Mouse (Mus musculus) limb, embryonic 12.5 days (tissue): Measurements from ENCODE around the gene Map4k3. TPM values are rescaled to one million over a fixed set of nuclear protein-coding genes. Genes with fewer than 3 reads are reported as not detected.

Experiments used
- ATAC-seq: fragments of 200-750 bp; cut with Nextera tagmentation; 2 replicates; pipeline ENCODE4 v1.8.0; 2017; ENCODE audit warnings: low read depth, moderate TSS enrichment; ENCODE audit not compliant: insufficient number of reproducible peaks, insufficient read depth, low FRiP score, low TSS enrichment
- H3K27ac ChIP-seq: fragments of 300-500 bp; sonication (generic); 2 replicates; pipeline ENCODE4 v1.5.1; 2016; ENCODE audit warnings: mild to moderate bottlenecking, moderate library complexity
- H3K27me3 ChIP-seq: fragments of 300-500 bp; sonication (generic); 2 replicates; pipeline ENCODE4 v1.6.1; 2016; ENCODE audit warnings: mild to moderate bottlenecking, moderate library complexity
- H3K36me3 ChIP-seq: fragments of 300-500 bp; sonication (generic); 2 replicates; pipeline ENCODE4 v1.6.1; 2016; ENCODE audit warnings: mild to moderate bottlenecking, moderate library complexity
- H3K4me1 ChIP-seq: fragments of 300-500 bp; sonication (generic); replicated peaks from 2 replicates; pipeline ENCODE4 v1.6.1; 2016
- H3K4me2 ChIP-seq: fragments of 300-500 bp; sonication (generic); 2 replicates; pipeline ENCODE4 v1.6.1; 2016; ENCODE audit warnings: mild to moderate bottlenecking, moderate library complexity
- H3K4me3 ChIP-seq: fragments of 300-500 bp; sonication (generic); replicated peaks from 2 replicates; pipeline ENCODE4 v1.5.1; 2016; ENCODE audit warnings: mild to moderate bottlenecking
- H3K9ac ChIP-seq: fragments of 300-500 bp; sonication (generic); replicated peaks from 2 replicates; pipeline ENCODE4 v1.6.1; 2016; ENCODE audit warnings: mild to moderate bottlenecking, moderate library complexity
- H3K9me3 ChIP-seq: fragments of 300-500 bp; sonication (generic); 2 replicates; pipeline ENCODE4 v1.6.1; 2016; ENCODE audit warnings: mild to moderate bottlenecking, moderate library complexity
- whole genome bisulfite sequencing: fragments of 180-500 bp; shearing (Covaris S2); methylation state at CpG from one replicate; pipeline ENCODE4 v1.1.7; 2016; 5-methylcytosine and 5-hydroxymethylcytosine counted together
- polyA plus RNA-seq: library from polyadenylated mRNA; unstranded; fragments of >200 nt; fragmentation: Nextera tagmentation; extraction: Ambion mirVana; gene quantifications from 2 replicates; pipeline ENCODE4 v1.2.1, GENCODE M21; 2016

Gene Map4k3
- polyA plus RNA-seq, 1 experiment from 2014 or later, result 35.8 TPM

DNA sequence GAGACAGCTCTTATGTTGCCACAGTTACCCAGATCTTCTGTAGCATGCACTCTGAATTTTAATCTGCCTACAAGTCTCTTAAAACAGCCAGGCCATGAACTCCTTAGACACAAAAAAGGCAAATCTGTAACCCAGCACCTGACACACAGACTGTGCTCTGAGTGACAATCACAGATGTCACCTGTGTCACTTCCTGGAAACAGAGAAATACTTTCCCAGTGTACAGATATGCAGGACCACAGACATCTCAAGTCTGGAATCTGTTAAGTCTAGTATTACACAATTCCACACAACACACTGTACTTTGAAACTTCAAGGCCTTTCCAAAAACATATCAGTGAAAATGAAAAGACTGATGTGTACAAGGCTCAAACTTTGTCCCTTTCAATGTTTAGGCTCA lies 103.3 kb downstream of the Map4k3 start:
- Histone ChIP-seq H3K27me3 (no peaks in the 10 kb centered on the region), H3K9me3 (no peaks in the 10 kb centered on the region), H3K27ac (no peak overlapping the region), H3K4me1 (no peaks in the 10 kb centered on the region), H3K4me3 (no peak overlapping the region), H3K36me3 (peaks cover 23% of the 10 kb centered on the region; the same call in 1 of the 2 replicates), H3K9ac (no peak overlapping the region), H3K4me2 (no peak overlapping the region)
- no peak for ATAC-seq

DNA sequence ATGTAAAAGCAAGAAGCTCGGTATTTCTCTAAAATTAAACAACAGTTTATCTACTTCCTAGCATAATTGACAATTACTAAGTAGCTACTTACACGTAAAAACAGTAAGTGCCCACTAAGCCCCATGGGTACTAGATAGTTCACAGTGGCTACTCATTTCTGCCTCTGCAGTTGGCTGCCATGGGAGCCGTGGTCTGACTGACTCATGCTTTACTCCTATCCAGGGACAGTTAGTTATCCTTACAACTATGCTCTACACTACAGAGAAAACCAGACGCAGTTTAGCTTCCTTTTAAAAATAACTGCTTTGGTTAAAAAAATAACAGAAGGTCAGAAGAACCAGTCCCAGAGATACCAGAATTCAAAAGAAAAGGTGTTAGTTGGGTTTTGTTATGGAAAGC lies 106.6 kb downstream of the Map4k3 start:
- Histone ChIP-seq H3K4me1 (no peaks in the 10 kb centered on the region), H3K36me3 (peaks cover 29% of the 10 kb centered on the region), H3K4me3 (no peak overlapping the region), H3K27me3 (no peaks in the 10 kb centered on the region), H3K4me2 (no peak overlapping the region), H3K27ac (no peak overlapping the region), H3K9me3 (no peaks in the 10 kb centered on the region), H3K9ac (no peak overlapping the region)
- no peak for ATAC-seq
- WGBS, result 89% methylated on average over 4 of the region's 4 CpGs

DNA sequence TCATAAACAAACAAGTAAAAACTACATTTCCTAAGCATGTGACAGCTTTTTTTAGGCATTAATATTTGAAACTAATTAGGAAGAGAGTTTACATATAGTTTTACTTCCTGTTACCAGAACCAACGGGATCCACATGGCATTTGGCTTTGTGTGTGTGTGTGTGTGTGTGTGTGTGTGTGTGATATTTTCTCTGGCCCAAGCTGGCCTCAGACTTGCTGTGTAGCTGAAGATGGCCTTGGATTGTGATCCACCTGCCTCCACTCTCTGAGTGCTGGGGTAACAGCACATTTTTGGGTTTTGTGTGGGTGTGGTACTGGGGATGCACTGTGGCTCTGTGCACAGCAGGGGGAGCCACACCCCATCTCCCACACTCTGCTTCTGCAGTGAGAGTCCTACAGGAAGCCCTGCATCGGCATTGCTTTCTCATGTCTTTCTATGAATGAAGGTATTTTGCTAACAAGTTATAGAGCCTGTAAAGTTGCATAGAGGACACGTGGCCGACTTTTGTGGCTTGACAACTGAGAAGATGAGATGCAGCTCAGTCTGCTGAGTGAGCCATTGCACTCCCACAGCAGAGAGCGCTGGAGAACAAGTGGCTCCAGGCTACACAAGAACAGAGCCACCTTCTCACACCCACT lies 107.4 kb downstream of the Map4k3 start:
- WGBS, result 63% methylated on average over 5 of the region's 5 CpGs
- H3K4me2 ChIP-seq, result no peak overlapping the region
- H3K27me3 ChIP-seq, result no peaks in the 10 kb centered on the region
- no peak for ATAC-seq
- no peaks in the 10 kb centered on the region for H3K9me3 ChIP-seq
- H3K27ac ChIP-seq, result no peak overlapping the region
- H3K4me1 ChIP-seq, result no peaks in the 10 kb centered on the region
- no peak overlapping the region for H3K9ac ChIP-seq
- H3K36me3 ChIP-seq, result peaks cover 23% of the 10 kb centered on the region
- H3K4me3 ChIP-seq, result no peak overlapping the region

DNA sequence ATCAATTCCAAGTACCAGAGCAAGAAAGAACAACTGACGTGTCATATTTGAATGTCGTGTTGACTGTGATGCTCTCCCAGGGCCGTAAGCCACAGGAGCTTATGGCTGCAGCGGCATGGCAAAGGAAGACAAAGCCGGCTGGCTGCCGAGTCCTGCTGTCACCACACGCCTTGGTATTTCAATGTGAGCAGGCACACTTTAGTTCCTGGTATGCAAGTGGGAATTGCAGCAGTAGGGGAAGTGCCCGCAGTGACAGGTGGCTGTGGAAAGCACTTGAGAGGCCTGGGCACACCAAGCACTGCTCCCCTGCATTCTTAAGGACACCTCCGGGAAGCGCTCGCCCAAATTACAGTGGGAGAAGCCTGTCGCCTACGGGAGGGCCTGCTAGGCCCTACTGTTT lies 108.7 kb downstream of the Map4k3 start:
- Histone ChIP-seq H3K9me3 (no peaks in the 10 kb centered on the region), H3K4me2 (no peak overlapping the region), H3K27ac (no peak overlapping the region), H3K4me3 (no peak overlapping the region), H3K4me1 (no peaks in the 10 kb centered on the region), H3K27me3 (no peaks in the 10 kb centered on the region), H3K36me3 (peaks cover 36% of the 10 kb centered on the region), H3K9ac (no peak overlapping the region)
- no peak for ATAC-seq
- WGBS, result 90% methylated on average over 13 of the region's 13 CpGs

DNA sequence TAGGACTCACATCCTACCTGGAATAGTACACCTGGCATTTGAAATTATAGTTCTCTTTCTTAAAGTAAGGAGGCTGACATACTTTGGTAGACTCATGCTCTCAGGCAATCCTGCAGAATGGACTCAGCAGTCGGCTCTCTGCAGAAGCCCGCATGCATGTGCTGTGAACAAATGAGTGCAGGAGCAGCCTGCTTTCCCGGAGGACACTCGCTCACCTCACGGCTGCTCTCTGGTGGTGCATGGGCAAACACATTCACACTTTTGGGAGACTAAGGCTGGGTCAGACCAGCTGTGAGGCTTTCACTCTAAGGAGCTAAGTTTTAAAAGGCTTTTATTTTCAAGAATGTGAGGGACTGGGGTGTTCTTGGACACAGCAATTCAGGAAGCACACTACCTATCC lies 109.4 kb downstream of the Map4k3 start:
- Histone ChIP-seq H3K27me3 (no peaks in the 10 kb centered on the region), H3K36me3 (peaks cover 40% of the 10 kb centered on the region), H3K9ac (no peak overlapping the region), H3K4me1 (no peaks in the 10 kb centered on the region), H3K27ac (no peak overlapping the region), H3K4me2 (no peak overlapping the region), H3K9me3 (no peaks in the 10 kb centered on the region), H3K4me3 (no peak overlapping the region)
- 79% methylated on average over 5 of the region's 5 CpGs for WGBS
- ATAC-seq, result no peak

DNA sequence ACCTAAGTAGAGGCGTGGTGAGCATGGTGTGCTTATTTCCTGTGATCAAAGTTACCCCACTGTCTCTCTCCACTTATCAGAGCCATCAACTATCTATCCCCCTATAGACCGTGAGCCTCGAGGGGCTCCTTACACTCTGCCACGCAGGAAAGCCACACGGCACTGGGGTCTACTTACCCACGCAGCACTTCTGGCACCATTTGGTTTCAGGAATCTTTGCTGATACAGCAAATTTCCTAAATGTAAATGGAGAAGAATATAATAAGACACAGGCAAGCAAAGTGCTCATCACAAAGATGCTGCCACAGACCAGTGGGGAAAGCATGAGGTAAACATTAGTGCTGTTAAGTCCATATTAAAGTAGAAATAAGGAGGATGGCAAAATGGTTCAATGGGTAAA lies 124.5 kb downstream of the Map4k3 start:
- Histone ChIP-seq H3K4me2 (no peak overlapping the region), H3K4me3 (no peak overlapping the region), H3K36me3 (peaks cover 91% of the 10 kb centered on the region), H3K27me3 (no peaks in the 10 kb centered on the region), H3K4me1 (no peaks in the 10 kb centered on the region), H3K9ac (no peak overlapping the region), H3K27ac (no peak overlapping the region), H3K9me3 (peaks cover 5% of the 10 kb centered on the region; the same call in 1 of the 2 replicates)
- ATAC-seq, result no peak
- 93% methylated on average over 6 of the region's 6 CpGs for WGBS

DNA sequence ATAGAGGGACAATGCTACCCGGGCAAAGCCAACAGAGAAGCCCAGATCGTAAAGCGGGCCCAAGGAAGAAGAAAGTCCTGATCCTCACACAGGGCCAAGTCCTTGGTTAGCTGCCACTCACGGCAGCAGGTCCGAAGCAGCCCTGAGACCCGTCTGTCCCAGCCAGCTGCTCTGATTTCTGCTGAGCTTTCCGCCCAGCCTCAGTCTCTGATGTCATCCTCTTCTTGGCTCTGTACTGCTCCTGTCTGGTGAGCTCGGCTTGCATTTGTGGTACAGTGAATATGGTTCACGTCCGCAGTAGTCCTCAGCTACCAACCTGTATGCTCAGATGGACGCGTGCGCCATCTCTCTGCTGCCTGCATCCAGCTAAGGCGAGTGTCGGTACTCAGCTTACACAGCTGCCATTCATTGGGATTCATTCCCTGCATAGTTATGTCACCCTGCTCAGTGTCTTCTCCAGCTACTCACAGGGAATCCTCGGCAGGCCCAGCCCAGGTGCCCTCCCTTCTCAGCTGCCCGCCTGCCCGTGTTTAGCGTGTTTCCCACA lies 125.1 kb downstream of the Map4k3 start:
- WGBS, result 93% methylated on average over 19 of the region's 19 CpGs
- H3K4me3 ChIP-seq, result no peak overlapping the region
- no peaks in the 10 kb centered on the region for H3K4me1 ChIP-seq
- no peak for ATAC-seq
- no peak overlapping the region for H3K4me2 ChIP-seq
- peaks cover 84% of the 10 kb centered on the region for H3K36me3 ChIP-seq
- H3K27me3 ChIP-seq, result no peaks in the 10 kb centered on the region
- H3K9me3 ChIP-seq, result peaks cover 5% of the 10 kb centered on the region; the same call in 1 of the 2 replicates
- no peak overlapping the region for H3K27ac ChIP-seq
- no peak overlapping the region for H3K9ac ChIP-seq

DNA sequence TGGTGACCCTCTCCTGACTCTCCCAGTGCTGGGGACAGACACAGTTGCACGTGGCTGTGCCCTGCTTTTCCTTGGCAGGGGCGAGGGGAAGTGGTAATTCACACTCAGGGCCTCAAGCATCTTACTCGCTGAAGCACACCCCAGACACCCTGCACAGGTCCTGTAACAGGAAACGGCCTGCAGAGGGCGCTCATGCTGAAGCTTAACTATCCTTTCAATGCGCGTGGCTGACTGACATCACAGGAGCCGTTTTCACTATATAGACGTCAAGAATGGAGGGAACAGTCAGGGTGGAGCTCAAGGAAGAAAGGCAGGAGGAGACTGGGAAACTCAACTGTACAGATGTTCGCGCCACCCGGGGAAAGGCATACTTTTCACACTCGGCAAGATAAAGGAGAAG lies 126.9 kb downstream of the Map4k3 start:
- Histone ChIP-seq H3K36me3 (peaks cover 85% of the 10 kb centered on the region), H3K27ac (no peak overlapping the region), H3K9ac (no peak overlapping the region), H3K9me3 (peaks cover 5% of the 10 kb centered on the region; the same call in 1 of the 2 replicates), H3K4me3 (no peak overlapping the region), H3K4me2 (no peak overlapping the region), H3K4me1 (no peaks in the 10 kb centered on the region), H3K27me3 (no peaks in the 10 kb centered on the region)
- no peak for ATAC-seq
- 62% methylated on average over 13 of the region's 13 CpGs for WGBS

DNA sequence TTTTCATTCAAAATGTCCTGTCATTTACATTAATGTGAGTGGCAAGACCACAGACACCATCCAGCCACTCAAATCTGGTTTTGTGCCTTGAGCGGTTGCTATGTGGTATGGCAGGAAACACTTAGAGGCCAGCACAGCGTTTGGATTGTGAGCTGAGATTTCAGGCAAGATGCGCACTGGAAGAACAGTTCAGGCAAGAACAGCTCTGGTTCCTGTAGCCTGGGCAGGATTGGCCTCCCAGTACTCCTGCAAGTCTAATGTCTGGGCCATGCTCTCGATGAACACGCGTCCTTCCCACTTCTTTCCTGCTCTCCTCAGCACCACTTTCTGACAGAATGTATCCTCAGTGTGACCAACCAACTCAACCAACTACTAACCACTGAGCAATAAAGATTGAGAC lies 145.2 kb downstream of the Map4k3 start:
- Histone ChIP-seq H3K4me2 (no peak overlapping the region), H3K36me3 (peaks cover 70% of the 10 kb centered on the region), H3K4me1 (no peaks in the 10 kb centered on the region), H3K9me3 (no peaks in the 10 kb centered on the region), H3K4me3 (no peak overlapping the region), H3K27me3 (no peaks in the 10 kb centered on the region), H3K9ac (no peak overlapping the region), H3K27ac (no peak overlapping the region)
- ATAC-seq, result no peak
- WGBS, result 91% methylated on average over 6 of the region's 6 CpGs

DNA sequence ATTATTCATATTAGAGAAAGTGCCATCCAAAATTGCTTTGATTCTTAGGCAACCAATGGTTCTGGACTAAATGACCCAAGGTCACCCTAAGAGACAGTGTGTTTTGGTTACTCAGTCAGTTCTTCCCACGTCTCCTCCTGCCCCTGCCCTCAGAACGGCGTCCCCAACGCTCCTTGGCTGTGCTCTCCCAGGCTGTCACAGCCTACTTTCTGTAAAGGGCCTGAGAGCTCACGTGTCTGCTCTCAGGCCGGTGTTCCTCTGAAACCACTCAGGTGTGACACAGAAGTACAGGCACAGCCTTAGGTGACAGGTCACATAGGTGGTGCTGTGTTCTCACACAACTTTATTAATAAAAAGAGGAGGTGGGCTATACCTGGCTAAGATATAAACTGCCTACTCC lies 148.4 kb downstream of the Map4k3 start:
- H3K27me3 ChIP-seq, result no peaks in the 10 kb centered on the region
- WGBS, result 83% methylated on average over 6 of the region's 6 CpGs
- H3K9ac ChIP-seq, result no peak overlapping the region
- H3K4me1 ChIP-seq, result peaks cover 13% of the 10 kb centered on the region
- H3K27ac ChIP-seq, result no peak overlapping the region
- H3K4me2 ChIP-seq, result no peak overlapping the region
- no peak for ATAC-seq
- H3K4me3 ChIP-seq, result no peak overlapping the region
- H3K9me3 ChIP-seq, result no peaks in the 10 kb centered on the region
- peaks cover 42% of the 10 kb centered on the region for H3K36me3 ChIP-seq

DNA sequence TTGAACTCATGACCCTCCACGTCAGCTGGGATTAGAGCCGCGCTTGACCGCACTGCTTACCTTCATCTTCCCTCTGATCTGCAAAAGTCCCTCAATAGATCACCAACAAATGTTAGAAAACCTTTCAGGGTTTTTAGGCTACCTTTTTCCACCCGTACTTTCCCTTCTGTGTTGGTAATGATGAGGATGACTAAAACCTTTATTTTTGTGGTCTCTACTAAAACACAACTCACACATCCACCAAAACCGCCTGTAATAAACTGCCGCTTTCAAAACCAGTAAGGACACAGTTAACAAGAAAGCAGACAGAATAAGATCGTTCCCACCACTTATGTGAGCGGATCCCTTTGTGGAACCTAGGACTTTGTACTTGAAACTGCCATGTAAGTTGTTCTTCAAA lies 149.2 kb downstream of the Map4k3 start:
- peaks cover 13% of the 10 kb centered on the region for H3K4me1 ChIP-seq
- H3K4me3 ChIP-seq, result no peak overlapping the region
- ATAC-seq, result no peak
- H3K27ac ChIP-seq, result no peak overlapping the region
- H3K27me3 ChIP-seq, result no peaks in the 10 kb centered on the region
- 93% methylated on average over 9 of the region's 9 CpGs for WGBS
- peaks cover 34% of the 10 kb centered on the region for H3K36me3 ChIP-seq
- H3K4me2 ChIP-seq, result no peak overlapping the region
- H3K9ac ChIP-seq, result no peak overlapping the region
- no peaks in the 10 kb centered on the region for H3K9me3 ChIP-seq

DNA sequence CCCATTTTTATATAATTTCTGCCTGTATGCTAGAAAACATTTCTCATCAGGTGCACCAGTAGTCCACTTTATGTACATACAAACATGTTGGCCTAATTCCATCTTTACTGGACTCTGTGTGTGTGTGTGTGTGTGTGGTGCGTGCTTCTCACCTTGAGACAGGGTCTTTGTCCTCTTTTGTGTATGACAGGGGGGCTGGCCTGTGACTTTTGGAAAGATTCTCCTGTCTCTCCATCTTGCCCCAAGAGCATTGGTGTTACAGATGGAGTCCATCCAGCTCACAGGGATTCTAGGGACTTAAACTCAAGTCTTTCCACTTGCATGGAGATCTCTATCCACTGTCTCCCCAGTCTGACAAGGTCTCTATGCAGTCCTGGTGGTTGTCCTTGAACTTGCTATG lies 150.2 kb downstream of the Map4k3 start:
- no peak overlapping the region for H3K4me3 ChIP-seq
- peaks cover 23% of the 10 kb centered on the region for H3K36me3 ChIP-seq
- WGBS, result 93% methylated on average over 1 of the region's 1 CpGs
- ATAC-seq, result no peak
- peaks cover 13% of the 10 kb centered on the region for H3K4me1 ChIP-seq
- H3K9ac ChIP-seq, result no peak overlapping the region
- H3K27ac ChIP-seq, result no peak overlapping the region
- no peaks in the 10 kb centered on the region for H3K9me3 ChIP-seq
- no peaks in the 10 kb centered on the region for H3K27me3 ChIP-seq
- H3K4me2 ChIP-seq, result no peak overlapping the region
